Mouse (Mus musculus) cortical plate, adult 2 months (tissue): Measurements from ENCODE around the gene Cyth1.

Experiments used
- CTCF ChIP-seq: fragments of 200-500 bp; IDR thresholded peaks from 2 replicates; pipeline ENCODE4 v1.5.1; 2011; ENCODE audit warnings: mild to moderate bottlenecking, control low read depth, low read length; ENCODE audit not compliant: insufficient read depth; ENCODE audit errors: extremely low read depth
- POLR2A ChIP-seq: fragments of 200-500 bp; IDR thresholded peaks from 2 replicates; pipeline ENCODE4 v1.6.1; 2011; ENCODE audit warnings: mild to moderate bottlenecking, low read length, control low read depth; ENCODE audit not compliant: insufficient read depth; ENCODE audit errors: extremely low read depth

GRCm38 (mm10) chr11:118140771-118141565, 107.4 kb downstream of the Cyth1 start:
- TF ChIP-seq POLR2A: no peak
- no peak for TF ChIP-seq CTCF
